Mouse (Mus musculus) lung, postnatal 10 days (tissue): Measurements from ENCODE around the gene Yod1.

Source experiments
- DNase-seq: peaks from one replicate; pipeline ENCODE4 v3.0.0; 2021

The Yod1 gene

GRCm38 (mm10) chr1:130732706-130733658 lies 15.9 kb downstream of the Yod1 start:
- DNase-seq: no peak

DNA sequence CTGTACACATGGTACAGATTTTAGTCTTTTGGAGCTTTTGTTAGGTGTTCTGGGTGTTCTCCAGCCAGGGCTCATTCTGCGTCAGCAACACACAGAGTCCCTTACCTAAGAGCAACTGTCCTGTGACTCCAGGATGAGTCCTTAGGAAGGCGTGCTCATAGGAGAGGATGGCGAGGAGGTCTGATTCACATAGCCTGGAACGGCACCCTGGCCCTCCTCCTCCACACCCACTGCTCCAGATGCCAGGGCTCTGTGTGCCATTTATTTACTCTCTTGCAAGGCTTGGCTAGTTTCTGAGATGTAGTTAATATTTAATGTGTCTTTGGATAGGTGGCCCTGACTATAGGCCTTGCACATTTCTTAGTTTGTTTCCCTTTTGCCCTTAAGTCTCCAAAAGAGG lies 16.5 kb downstream of the Yod1 start:
- peak; percentile 47 for DNase-seq

- no peak for DNase-seq
These were observed 17.3 kb downstream of the Yod1 start for GRCm38 (mm10) chr1:130734452-130734851.

DNA sequence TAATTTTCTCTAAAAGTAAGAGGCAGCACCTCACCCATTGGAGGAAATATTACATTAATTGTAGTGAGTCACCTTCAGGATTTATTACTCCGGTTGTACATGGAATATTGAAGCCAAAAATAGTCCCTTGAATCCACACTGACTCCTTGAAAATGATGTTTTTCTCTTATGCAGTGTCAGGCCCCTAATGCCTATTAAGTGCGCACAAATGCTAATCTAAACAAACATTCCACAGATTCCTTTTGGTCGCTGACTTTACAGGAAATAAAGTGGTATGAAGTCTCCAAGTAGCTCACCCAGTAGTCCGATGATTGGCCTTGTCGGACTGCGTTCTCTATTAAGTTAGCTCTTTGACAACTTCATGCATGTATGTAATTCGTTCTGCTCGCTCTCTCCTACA lies 17.7 kb downstream of the Yod1 start:
- DNase-seq: no peak

DNA sequence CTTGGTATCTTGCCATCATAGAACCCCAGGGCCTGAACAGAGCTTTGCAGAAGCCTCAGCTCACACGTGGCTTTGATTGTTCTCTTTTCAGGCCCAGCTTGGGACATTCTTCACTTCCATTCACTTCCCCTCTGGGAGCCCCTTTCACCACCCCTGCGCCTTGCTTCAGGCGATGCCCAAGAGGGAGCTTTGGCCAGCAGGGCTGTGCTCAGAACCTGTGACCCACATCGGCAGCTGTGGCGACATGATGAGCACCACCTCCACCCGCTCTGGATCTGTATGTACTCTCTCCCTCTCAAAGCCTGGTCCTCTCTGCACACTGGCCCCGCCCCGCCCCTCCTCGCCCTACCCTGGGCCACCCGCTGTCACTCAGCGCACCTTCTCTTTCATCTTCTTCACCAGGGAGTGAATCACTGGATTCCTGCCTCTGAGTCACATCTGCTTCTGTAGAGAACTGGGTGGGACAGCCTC lies 20.3 kb downstream of the Yod1 start:
- DNase-seq: no peak

GRCm38 (mm10) chr1:130737916-130738315 lies 20.8 kb downstream of the Yod1 start:
- DNase-seq: no peak

- DNase-seq: no peak
These were observed 21.5 kb downstream of the Yod1 start for GRCm38 (mm10) chr1:130738551-130739106.

DNA sequence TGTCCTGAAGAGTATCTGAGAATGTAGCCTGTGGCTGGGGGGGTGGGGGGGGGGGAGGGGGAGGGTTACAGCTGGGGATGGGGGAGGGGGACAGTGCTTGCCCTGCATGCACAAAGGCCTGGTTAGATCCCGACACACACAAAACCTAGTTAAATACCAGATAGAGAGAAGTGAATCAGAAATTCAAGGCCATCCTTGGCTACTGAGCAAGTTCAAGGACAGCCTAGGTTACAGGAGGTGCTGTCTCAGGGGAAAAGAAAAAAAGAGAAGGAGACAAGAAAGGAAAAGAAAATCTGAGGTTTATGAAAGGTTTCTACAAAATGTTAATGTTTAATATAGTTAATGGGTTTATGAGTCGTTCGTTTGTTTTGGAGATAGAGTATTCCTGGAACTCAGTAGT lies 22.5 kb downstream of the Yod1 start:
- no peak for DNase-seq

DNA sequence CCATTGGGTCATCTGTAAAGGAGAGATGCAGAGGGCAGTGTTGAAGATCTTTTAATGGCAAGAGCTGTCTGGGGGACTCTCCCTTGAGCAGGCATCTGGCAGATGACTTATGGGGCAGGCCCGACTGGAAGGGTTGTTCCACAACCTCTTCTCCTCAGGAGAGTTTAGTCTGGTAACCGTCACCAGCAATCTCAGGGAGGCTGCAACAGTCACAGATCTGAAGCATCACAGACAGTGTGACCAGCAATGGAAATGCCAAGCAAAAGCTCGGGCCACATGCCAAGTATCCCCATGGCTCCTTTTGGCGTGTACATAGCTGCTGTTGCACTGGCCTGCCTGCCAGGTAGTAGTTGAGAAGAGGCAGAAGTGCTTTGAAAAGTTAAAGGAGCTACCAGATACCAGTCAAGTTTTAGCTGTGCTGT lies 23.1 kb downstream of the Yod1 start:
- DNase-seq: peak; percentile 44

DNA sequence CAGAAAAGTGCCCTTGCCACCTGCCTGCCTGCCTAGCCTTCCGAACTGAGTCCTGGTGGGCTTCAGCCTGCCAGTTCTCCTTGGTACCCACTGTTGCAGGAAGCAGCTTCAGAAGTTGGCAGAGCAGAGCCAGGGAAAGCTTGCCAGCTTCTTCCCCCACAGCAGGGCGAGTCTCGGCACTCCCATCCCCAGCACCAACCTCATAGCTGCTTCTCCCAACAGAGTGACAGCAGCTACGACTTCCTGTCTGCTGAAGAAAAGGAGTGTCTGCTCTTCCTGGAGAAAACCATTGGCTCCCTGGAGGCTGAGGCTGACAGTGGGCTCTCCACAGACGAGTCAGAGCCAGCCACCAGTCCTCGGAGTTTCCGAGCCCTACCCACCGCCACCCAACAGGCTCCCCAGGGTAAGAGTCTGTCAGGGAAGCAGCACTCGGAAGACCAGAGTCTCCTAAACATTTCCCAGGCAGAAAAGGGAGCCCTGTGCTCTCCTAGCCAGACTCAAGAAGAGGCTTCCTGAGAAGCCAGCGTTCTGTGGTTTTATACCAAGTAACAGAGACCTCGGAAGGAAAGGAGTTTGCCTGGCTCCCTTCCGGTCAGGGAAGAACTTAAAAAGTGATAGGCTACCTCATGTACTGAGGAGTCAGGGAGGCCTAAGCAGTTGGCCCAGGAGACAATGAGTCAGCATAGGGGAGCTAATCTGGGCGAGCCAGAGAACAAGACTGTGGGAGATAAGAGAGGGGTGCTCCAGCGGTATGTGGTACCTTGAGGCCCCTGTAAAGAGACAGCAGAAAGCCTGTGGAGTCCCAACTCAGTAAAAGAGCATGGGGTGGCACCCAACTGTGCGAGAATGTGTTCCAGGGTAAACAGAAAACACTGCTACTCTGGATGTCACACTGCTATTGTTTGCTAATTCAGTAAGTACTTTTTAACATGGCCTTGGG lies 23.9 kb downstream of the Yod1 start:
- peak; percentile 64 for DNase-seq

DNA sequence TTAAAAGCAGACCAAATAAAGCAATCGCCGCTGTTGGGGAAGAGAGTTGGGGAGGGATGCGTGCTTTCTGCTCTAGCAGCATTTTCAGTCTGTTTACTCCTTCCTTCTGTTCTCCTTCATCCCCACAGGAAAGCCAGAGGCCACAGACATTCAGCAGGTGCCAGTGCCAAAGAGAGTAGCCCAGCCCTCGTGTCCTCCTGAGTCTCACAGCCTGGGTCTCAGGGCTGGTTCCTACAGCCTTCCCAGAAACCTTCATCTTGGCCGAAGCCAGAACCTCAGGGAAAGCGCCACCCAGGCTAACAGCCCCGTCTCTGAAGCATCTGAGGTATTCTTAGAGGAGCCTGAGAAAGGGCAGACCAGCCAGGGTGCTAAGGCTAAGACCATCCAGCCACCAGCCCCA lies 25.1 kb downstream of the Yod1 start:
- no peak for DNase-seq

GRCm38 (mm10) chr1:130743775-130744174 lies 26.6 kb downstream of the Yod1 start:
- DNase-seq: no peak

DNA sequence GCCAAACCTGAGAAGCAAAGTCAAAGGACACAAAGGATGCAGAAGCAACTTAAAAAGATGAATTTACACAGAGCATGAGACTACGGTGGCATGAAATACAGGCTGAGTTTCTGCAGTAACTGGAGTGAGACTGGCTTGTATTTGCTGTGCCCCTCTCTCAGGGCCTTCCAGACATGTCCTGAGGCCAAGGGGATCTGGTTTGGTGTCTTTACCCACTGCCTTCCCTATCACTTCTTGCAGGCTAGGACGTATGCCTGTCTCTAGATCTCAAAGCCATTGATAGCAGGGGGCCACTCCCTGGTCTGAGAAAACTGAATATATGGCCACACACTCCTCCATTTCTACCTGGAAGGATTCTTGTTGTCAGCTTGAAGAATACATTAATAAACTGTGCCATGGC lies 27.1 kb downstream of the Yod1 start:
- DNase-seq: no peak

DNA sequence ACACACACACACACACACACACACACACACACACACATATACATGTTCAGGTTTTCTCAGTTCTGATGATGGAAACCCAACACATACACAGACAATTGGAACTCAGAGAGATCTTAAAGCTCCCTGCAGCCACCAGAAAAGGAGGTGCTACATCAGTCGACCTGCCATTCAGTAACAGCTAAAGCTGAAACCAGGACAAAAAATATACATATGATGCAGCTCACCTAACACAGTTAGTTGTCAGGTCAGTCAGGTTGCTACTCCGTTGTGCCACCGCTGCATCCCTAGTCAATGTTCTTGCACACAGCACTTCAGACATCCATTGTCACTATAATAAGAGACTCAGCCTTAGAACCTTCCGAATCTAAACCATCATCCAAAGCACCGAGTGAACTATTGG lies 27.8 kb downstream of the Yod1 start:
- no peak for DNase-seq

DNA sequence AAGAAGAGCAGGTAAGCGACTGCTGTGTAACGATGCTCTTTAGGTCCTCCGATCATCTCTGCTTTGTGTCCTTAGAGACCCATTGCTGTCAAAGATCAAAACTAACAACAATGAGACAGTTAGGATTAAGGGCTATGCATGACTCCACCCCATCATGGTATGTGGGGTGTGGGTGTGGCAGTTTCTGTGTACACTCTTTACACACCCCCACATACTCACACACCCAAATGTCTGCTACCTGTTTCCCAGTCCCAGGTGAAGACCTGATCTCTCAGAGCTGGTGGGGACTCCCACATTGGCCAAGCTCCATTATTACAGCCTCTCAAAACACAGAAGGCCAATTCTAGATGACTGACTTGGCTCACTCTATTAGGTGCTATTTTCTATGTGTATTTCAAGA lies 28.5 kb downstream of the Yod1 start:
- DNase-seq: no peak

- DNase-seq: no peak
These were observed 29.7 kb downstream of the Yod1 start for GRCm38 (mm10) chr1:130746819-130747218.

DNA sequence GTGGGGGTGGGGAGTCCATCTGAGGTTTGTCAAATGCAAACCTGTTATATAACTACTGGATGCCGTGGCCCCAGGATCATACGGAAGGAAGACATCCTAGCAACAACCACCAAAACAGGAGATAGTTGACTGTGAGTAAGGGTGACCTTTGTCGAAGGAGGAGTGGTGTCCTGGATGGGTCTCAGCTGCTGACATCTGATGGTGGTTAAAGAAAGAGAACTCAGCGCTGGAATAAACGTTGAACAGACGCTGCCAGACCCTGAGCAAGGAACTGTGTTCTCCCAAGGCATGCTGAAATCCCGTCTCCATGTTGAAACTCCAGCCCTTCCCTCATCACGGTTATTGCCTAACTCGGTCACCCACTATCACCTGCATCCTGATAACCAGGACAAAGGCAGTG lies 42.6 kb downstream of the Yod1 start:
- peak; percentile 38 for DNase-seq

GRCm38 (mm10) chr1:130761597-130761996 lies 44.5 kb downstream of the Yod1 start:
- no peak for DNase-seq

- no peak for DNase-seq
These were observed 45.1 kb downstream of the Yod1 start for GRCm38 (mm10) chr1:130762045-130762760.

DNA sequence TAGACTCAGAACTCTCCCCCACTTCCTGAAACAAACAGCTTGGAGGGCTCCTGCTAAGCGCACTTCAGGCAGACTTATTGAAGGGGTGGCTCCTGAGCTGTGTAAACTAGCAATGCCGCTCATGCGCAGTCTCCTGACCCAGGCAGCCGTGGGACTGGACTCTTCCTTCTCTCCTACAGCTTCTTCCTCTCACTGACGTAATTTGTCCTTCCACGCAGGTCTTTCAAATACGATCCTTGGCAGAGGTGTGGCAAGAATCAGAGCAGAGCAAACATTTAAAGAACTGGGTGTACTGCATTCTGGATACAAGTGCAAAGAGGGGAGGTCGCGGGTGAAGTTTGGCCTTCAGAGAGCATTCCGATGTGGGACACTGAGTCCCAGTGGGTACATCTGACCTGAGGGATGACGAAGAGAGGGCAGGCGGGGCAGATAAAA lies 46.9 kb downstream of the Yod1 start:
- peak; percentile 85 for DNase-seq

GRCm38 (mm10) chr1:130767066-130767465 lies 49.9 kb downstream of the Yod1 start:
- peak; percentile 55 for DNase-seq

DNA sequence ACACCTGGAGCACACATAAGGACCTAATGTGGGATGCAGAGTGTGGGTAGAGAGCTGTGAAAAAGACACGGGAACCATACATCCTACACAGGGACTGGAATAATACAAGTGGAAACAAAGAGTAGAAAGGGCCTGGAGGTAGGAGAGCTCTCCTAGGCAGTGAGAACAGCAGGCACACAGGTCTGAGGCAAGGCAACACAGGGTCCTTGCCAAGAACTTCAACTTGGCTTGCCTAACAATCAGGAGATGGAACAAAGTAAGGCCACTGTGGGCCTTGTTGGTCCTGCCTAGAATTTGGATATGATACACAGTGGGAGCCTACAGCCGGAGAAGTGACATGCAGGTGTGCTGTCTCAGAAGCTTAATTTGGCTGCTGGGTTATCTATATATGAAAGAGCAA lies 52.8 kb downstream of the Yod1 start:
- no peak for DNase-seq
